Mouse (Mus musculus): Measurements from ENCODE around the gene Paxip1. TPM values are rescaled to one million over a fixed set of nuclear protein-coding genes. Genes with fewer than 3 reads are reported as not detected.

Gene Paxip1
- total RNA-seq, 1 experiment: 49.3 TPM

DNA sequence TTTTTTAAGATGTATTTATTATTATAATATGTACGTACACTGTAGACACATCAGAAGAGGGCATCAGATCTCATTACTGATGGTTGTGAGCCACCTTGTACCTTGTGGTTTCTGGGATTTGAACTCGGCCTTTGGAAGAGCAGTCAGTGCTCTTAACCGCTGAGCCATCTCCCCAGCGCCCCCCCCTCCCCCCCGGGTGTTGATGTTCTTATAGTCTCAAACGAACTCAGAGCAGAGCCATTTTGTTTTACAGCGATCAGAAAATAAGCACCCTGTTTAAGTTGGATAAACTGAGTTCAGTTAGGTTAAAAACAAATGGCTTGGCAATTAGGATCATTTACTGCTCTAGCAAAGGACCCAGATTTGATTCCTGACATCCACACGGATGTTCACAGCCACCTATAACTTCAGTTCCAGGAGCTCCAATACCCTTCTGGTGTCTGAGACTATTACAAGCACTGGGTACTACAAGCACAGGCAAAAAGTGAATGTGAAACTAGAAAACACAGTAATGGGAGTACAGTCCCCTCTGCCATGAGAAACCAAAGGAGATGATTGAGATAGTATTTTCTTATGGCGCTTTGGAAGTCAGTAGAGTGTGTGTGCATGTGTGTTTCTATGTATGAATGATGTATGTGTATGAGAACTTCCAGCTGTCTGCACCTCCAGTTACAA, 1.2 kb upstream of the Paxip1 start:
- in situ Hi-C loops (cut with MboI; ENCODE audit: low sequenced_read_pairs in 2 of 2, unreplicated experiment in 2 of 2): no loop called here
- 0 out of 4 replicates have a peak, but pooled peaks cover 2% of the 10 kb centered on the region in 2 experiments for H3K4me1 ChIP-seq (ENCODE audit: control insufficient read depth in 2 of 2, insufficient read depth in 2 of 2, low read length in 2 of 2, poor library complexity in 1 of 2)
- no peak for DNase-seq (ENCODE audit: low read depth, low spot score)
- H3K36me3 ChIP-seq (ENCODE audit: control insufficient read depth, insufficient read depth, low read length, poor library complexity, severe bottlenecking): peaks cover 14% of the 10 kb centered on the region
- H3K9ac ChIP-seq (ENCODE audit: insufficient read depth, low read depth, low read length, poor library complexity, severe bottlenecking): peak overlapping the region; percentile 94; the same call in 1 of the 2 replicates
- H3K4me3 ChIP-seq (ENCODE audit: insufficient read depth in 1 of 2, low read depth in 1 of 2, low read length in 2 of 2, poor library complexity in 1 of 2, severe bottlenecking in 1 of 2): peak overlapping the region; percentile 72 to 83
- TF ChIP-seq ZNF384 (IDR thresholded peaks at IDR 0.05; ENCODE audit: low read depth, low read length) (no peak), MAFK (IDR thresholded peaks at IDR 0.05; ENCODE audit: insufficient read depth, low read depth, low read length) (no peak), HCFC1 (IDR thresholded peaks at IDR 0.05; ENCODE audit: borderline replicate concordance, insufficient read depth, low read length) (no peak), ZC3H11A (IDR thresholded peaks at IDR 0.05; ENCODE audit: borderline replicate concordance, low read depth, low read length) (no peak), CHD2 (IDR thresholded peaks at IDR 0.05; ENCODE audit: low read depth, low read length) (no peak)
- H3K9me3 ChIP-seq (ENCODE audit: control insufficient read depth, insufficient read depth, low read depth, low read length): no peaks in the 10 kb centered on the region
- H3K27ac ChIP-seq (ENCODE audit: insufficient read depth, low read depth, low read length, poor library complexity, severe bottlenecking): no peak overlapping the region

- DNase-seq (ENCODE audit: low read depth, low spot score): no peak
- TF ChIP-seq ZNF384 (IDR thresholded peaks at IDR 0.05; ENCODE audit: low read depth, low read length): no peak
- no peak for TF ChIP-seq CHD2 (IDR thresholded peaks at IDR 0.05; ENCODE audit: low read depth, low read length)
- TF ChIP-seq ZC3H11A (IDR thresholded peaks at IDR 0.05; ENCODE audit: borderline replicate concordance, low read depth, low read length): no peak
- TF ChIP-seq MAFK (IDR thresholded peaks at IDR 0.05; ENCODE audit: insufficient read depth, low read depth, low read length): no peak
- no peak for TF ChIP-seq HCFC1 (IDR thresholded peaks at IDR 0.05; ENCODE audit: borderline replicate concordance, insufficient read depth, low read length)
- Histone ChIP-seq H3K4me3 (ENCODE audit: insufficient read depth in 1 of 2, low read depth in 1 of 2, low read length in 2 of 2, poor library complexity in 1 of 2, severe bottlenecking in 1 of 2) (peak overlapping the region; percentile 72 to 83), H3K9me3 (ENCODE audit: control insufficient read depth, insufficient read depth, low read depth, low read length) (no peaks in the 10 kb centered on the region), H3K4me1 (ENCODE audit: control insufficient read depth in 2 of 2, insufficient read depth in 2 of 2, low read length in 2 of 2, poor library complexity in 1 of 2) (0 out of 4 replicates have a peak, but pooled peaks cover 2% of the 10 kb centered on the region in 2 experiments), H3K27ac (ENCODE audit: insufficient read depth, low read depth, low read length, poor library complexity, severe bottlenecking) (peak overlapping the region; percentile 70), H3K9ac (ENCODE audit: insufficient read depth, low read depth, low read length, poor library complexity, severe bottlenecking) (peak overlapping the region; percentile 94), H3K36me3 (ENCODE audit: control insufficient read depth, insufficient read depth, low read length, poor library complexity, severe bottlenecking) (peaks cover 18% of the 10 kb centered on the region)
- in situ Hi-C loops (cut with MboI; ENCODE audit: low sequenced_read_pairs in 2 of 2, unreplicated experiment in 2 of 2): no loop called here
Observed at GRCm38 (mm10) chr5:27792173-27792470, 631 bp upstream of the Paxip1 start.

DNA sequence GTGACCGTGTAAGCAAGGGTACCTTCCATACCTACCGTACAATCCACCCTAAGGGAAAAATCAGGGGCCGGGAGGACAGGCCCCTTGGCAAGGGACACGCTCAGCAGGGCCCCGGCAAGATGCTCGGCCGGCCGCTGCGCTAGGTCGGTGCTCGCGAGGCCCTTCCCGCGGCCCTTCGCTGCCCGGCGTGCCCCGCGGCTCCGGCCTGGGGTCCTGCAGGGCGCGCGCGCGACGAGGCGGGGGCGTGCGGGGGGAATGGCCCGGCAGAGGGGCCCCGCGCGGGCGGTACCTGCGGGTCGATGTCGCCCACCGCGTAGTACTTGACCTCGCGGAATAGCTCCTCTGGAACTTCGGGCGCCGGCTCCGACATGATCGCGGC, 592 bp downstream of the Paxip1 start:
- Histone ChIP-seq H3K4me3 (ENCODE audit: insufficient read depth in 1 of 2, low read depth in 1 of 2, low read length in 2 of 2, poor library complexity in 1 of 2, severe bottlenecking in 1 of 2) (peak overlapping the region; percentile 83 to 98), H3K27ac (ENCODE audit: insufficient read depth, low read depth, low read length, poor library complexity, severe bottlenecking) (peak overlapping the region; percentile 88; the same call in 1 of the 2 replicates), H3K4me1 (ENCODE audit: control insufficient read depth in 2 of 2, insufficient read depth in 2 of 2, low read length in 2 of 2, poor library complexity in 1 of 2) (0 out of 4 replicates have a peak, but pooled peaks cover 2% of the 10 kb centered on the region in 2 experiments), H3K36me3 (ENCODE audit: control insufficient read depth, insufficient read depth, low read length, poor library complexity, severe bottlenecking) (peaks cover 20% of the 10 kb centered on the region), H3K9ac (ENCODE audit: insufficient read depth, low read depth, low read length, poor library complexity, severe bottlenecking) (peak overlapping the region; percentile 96), H3K9me3 (ENCODE audit: control insufficient read depth, insufficient read depth, low read depth, low read length) (no peaks in the 10 kb centered on the region)
- DNase-seq (ENCODE audit: low read depth, low spot score): no peak
- in situ Hi-C loops (cut with MboI; ENCODE audit: low sequenced_read_pairs in 2 of 2, unreplicated experiment in 2 of 2): no loop called here
- TF ChIP-seq MAFK (IDR thresholded peaks at IDR 0.05; ENCODE audit: insufficient read depth, low read depth, low read length): no peak
- TF ChIP-seq HCFC1 (IDR thresholded peaks at IDR 0.05; ENCODE audit: borderline replicate concordance, insufficient read depth, low read length): no peak
- no peak for TF ChIP-seq ZNF384 (IDR thresholded peaks at IDR 0.05; ENCODE audit: low read depth, low read length)

DNA sequence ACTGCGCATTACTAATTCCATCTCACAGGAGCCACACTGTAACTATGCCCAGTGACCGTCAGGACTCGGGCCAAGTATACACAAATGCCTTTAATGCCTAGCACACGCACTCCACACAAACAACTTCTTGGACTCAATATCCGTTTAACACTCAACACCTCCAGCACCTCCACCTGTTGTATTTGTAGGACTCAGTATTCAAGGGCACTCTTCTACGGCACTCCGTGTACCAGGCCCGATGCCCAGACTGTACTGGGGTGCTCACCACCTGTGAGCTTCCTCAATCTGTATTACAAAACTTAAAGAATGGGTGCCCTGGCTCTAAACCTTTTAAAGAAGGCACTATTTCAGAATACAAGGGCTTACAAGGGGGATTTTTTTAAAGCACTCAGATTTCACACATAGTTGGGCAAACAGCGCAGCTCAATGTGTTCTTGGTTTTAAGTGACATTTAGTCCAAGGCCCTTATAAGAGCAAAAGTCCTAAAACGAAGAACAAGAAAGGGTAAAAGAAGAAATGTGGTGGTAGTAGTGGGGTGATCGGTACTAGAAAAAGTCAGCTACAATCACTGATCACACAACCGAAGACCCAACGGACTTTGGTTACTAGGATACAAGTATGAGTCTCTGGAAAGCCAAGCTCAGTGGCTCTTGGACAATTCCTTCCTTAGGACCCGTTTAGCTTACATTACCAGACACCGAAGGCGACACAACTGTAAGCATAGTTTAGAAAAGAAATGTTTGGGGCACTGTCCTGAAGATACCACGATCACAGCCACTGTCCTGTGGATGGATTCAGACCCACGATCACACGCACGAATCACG, 1.2 kb downstream of the Paxip1 start:
- TF ChIP-seq HCFC1 (IDR thresholded peaks at IDR 0.05; ENCODE audit: borderline replicate concordance, insufficient read depth, low read length): no peak
- no peak for TF ChIP-seq CHD2 (IDR thresholded peaks at IDR 0.05; ENCODE audit: low read depth, low read length)
- TF ChIP-seq ZC3H11A (IDR thresholded peaks at IDR 0.05; ENCODE audit: borderline replicate concordance, low read depth, low read length): no peak
- no peak for TF ChIP-seq MAFK (IDR thresholded peaks at IDR 0.05; ENCODE audit: insufficient read depth, low read depth, low read length)
- TF ChIP-seq ZNF384 (IDR thresholded peaks at IDR 0.05; ENCODE audit: low read depth, low read length): no peak
- no peak overlapping the region for H3K27ac ChIP-seq (ENCODE audit: insufficient read depth, low read depth, low read length, poor library complexity, severe bottlenecking)
- in situ Hi-C loops (cut with MboI; ENCODE audit: low sequenced_read_pairs in 2 of 2, unreplicated experiment in 2 of 2): no loop called here
- H3K36me3 ChIP-seq (ENCODE audit: control insufficient read depth, insufficient read depth, low read length, poor library complexity, severe bottlenecking): peaks cover 23% of the 10 kb centered on the region
- DNase-seq (ENCODE audit: low read depth, low spot score): no peak
- peak overlapping the region; percentile 83 to 98 for H3K4me3 ChIP-seq (ENCODE audit: insufficient read depth in 1 of 2, low read depth in 1 of 2, low read length in 2 of 2, poor library complexity in 1 of 2, severe bottlenecking in 1 of 2)
- H3K9me3 ChIP-seq (ENCODE audit: control insufficient read depth, insufficient read depth, low read depth, low read length): no peaks in the 10 kb centered on the region
- H3K9ac ChIP-seq (ENCODE audit: insufficient read depth, low read depth, low read length, poor library complexity, severe bottlenecking): peak overlapping the region; percentile 96
- H3K4me1 ChIP-seq (ENCODE audit: control insufficient read depth in 2 of 2, insufficient read depth in 2 of 2, low read length in 2 of 2, poor library complexity in 1 of 2): 0 out of 4 replicates have a peak, but pooled peaks cover 2% of the 10 kb centered on the region in 2 experiments

Data from ES-E14 (cell line).